Mouse (Mus musculus) hindbrain, embryonic 10.5 days (tissue): Measurements from ENCODE around the gene B3galt5. TPM values are rescaled to one million over a fixed set of nuclear protein-coding genes. Genes with fewer than 3 reads are reported as not detected.
"Not testable (repeated sequence)": the region's sequence is repeated elsewhere in the genome, so short reads cannot be mapped to it uniquely, and the experiment has no call there.

ENCODE experiments used
- DNase-seq: peaks from one replicate; pipeline ENCODE4 v3.0.0-alpha.2; 2017; ENCODE audit warnings: low spot score
- H3K27ac ChIP-seq: fragments of 300-500 bp; sonication (generic); 2 replicates; pipeline ENCODE4 v1.5.1; 2016; ENCODE audit warnings: mild to moderate bottlenecking, moderate library complexity
- H3K27me3 ChIP-seq: fragments of 300-500 bp; sonication (generic); 2 replicates; pipeline ENCODE4 v1.6.1; 2016; ENCODE audit warnings: mild to moderate bottlenecking; ENCODE audit not compliant: poor library complexity, insufficient read depth, severe bottlenecking
- H3K36me3 ChIP-seq: fragments of 300-500 bp; sonication (generic); 2 replicates; pipeline ENCODE4 v1.6.1; 2016; ENCODE audit warnings: mild to moderate bottlenecking, moderate library complexity
- H3K4me1 ChIP-seq: fragments of 300-500 bp; sonication (generic); replicated peaks from 2 replicates; pipeline ENCODE4 v1.6.1; 2016; ENCODE audit warnings: mild to moderate bottlenecking
- H3K4me3 ChIP-seq: fragments of 300-500 bp; sonication (generic); 2 replicates; pipeline ENCODE4 v1.5.1; 2016; ENCODE audit warnings: mild to moderate bottlenecking, moderate library complexity
- H3K9me3 ChIP-seq: fragments of 300-500 bp; sonication (generic); 2 replicates; pipeline ENCODE4 v1.6.1; 2016; ENCODE audit warnings: mild to moderate bottlenecking, moderate library complexity
- WGBS: fragments of 180-500 bp; shearing (Covaris S2); methylation state at CpG from one replicate; pipeline ENCODE4 v1.1.7; 2016; 5-methylcytosine and 5-hydroxymethylcytosine counted together
- polyA plus RNA-seq: library from polyadenylated mRNA; unstranded; fragments of >200 nt; fragmentation: Nextera tagmentation; extraction: Ambion mirVana; gene quantifications from 2 replicates; pipeline ENCODE4 v1.2.1, GENCODE M21; 2016

B3galt5 gene
- polyA plus RNA-seq, 1 experiment from 2014 or later, result 0.60 TPM

GRCm38 (mm10) chr16:96326110-96326999 lies 90.8 kb downstream of the B3galt5 start:
- Histone ChIP-seq H3K4me3 (no peak overlapping the region), H3K4me1 (peaks cover 16% of the 10 kb centered on the region), H3K36me3 (no peaks in the 10 kb centered on the region), H3K9me3 (no peaks in the 10 kb centered on the region), H3K27ac (no peak overlapping the region; the same call in 1 of the 2 replicates), H3K27me3 (no peaks in the 10 kb centered on the region)
- no peak for DNase-seq
- 55% methylated on average over 10 of the region's 10 CpGs for WGBS

- DNase-seq, result not testable (repeated sequence)
These were observed 91.7 kb downstream of the B3galt5 start for GRCm38 (mm10) chr16:96327251-96327650.

GRCm38 (mm10) chr16:96339570-96339969 lies 104.0 kb downstream of the B3galt5 start:
- Histone ChIP-seq H3K9me3 (no peaks in the 10 kb centered on the region), H3K4me3 (no peak overlapping the region)

More at GRCm38 (mm10) chr16:96327251-96327650, 91.7 kb downstream of the B3galt5 start:
- WGBS, result 49% methylated on average over 9 of the region's 9 CpGs
- H3K4me1 ChIP-seq, result peaks cover 16% of the 10 kb centered on the region
- H3K36me3 ChIP-seq, H3K27me3 ChIP-seq, H3K4me3 ChIP-seq, H3K9me3 ChIP-seq, H3K27ac ChIP-seq: not testable (repeated sequence)

DNA sequence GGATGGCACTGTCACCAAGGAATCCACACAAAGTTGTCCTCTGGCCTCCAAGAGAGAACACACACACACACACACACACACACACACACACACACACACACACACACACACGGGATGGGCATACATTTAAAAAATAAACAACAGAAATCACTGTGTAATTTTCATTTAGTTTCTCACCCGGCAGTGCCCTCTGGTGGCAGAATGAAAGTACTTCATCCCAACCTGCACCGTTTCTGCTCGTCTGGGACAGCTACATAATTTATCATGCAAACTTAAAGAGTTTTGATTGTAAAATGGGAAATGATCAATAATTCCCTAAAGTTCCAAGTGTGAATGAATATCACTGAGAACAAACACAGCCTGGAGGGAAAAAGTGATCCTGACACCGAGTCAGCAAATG lies 105.7 kb downstream of the B3galt5 start:
- DNase-seq, result peak; percentile 51
- WGBS, result 11% methylated on average over 5 of the region's 5 CpGs

More at GRCm38 (mm10) chr16:96339570-96339969, 104.0 kb downstream of the B3galt5 start:
- Histone ChIP-seq H3K27ac (no peak overlapping the region), H3K27me3 (no peaks in the 10 kb centered on the region), H3K4me1 (peaks cover under 1% of the 10 kb centered on the region; the same call in 1 of the 2 replicates), H3K36me3 (no peaks in the 10 kb centered on the region)
- no peak for DNase-seq
- WGBS, result 84% methylated on average over 4 of the region's 4 CpGs

GRCm38 (mm10) chr16:96341945-96342344 lies 106.3 kb downstream of the B3galt5 start:
- Histone ChIP-seq H3K27me3 (no peaks in the 10 kb centered on the region), H3K36me3 (no peaks in the 10 kb centered on the region), H3K4me3 (no peak overlapping the region), H3K27ac (no peak overlapping the region), H3K4me1 (peaks cover 6% of the 10 kb centered on the region; the same call in 1 of the 2 replicates), H3K9me3 (no peaks in the 10 kb centered on the region)
- 88% methylated on average over 4 of the region's 4 CpGs for WGBS
- DNase-seq, result no peak

More for the DNA sequence above, 105.7 kb downstream of the B3galt5 start:
- H3K4me3 ChIP-seq, result no peak overlapping the region
- no peaks in the 10 kb centered on the region for H3K9me3 ChIP-seq
- H3K4me1 ChIP-seq, result peaks cover 6% of the 10 kb centered on the region; the same call in 1 of the 2 replicates
- H3K36me3 ChIP-seq, result no peaks in the 10 kb centered on the region
- H3K27ac ChIP-seq, result no peak overlapping the region
- no peaks in the 10 kb centered on the region for H3K27me3 ChIP-seq

DNA sequence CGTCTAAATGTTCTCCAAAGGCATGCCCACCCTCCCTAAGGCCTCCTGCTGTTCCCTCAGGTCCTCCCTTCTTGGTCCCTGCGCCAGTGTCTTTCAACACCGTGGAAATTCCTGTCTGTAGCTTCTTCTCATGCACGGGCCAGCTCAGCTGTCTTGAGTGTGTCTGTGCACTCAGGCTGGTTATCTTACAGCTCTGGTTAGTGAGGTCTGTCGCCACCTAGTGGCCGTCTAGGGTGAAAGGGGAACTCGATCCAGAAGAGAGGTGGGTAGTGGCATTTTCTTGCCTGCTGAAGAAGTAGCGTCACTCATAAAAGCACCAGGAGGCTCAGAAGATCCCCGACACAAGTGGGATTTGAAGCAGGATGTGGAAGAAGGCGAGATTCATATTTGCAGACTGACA lies 109.5 kb downstream of the B3galt5 start:
- peak; percentile 81 for DNase-seq
- WGBS, result 5% methylated on average over 10 of the region's 10 CpGs
- no peaks in the 10 kb centered on the region for H3K36me3 ChIP-seq

GRCm38 (mm10) chr16:96348070-96348469 lies 112.5 kb downstream of the B3galt5 start:
- DNase-seq, result peak; percentile 26

More for the DNA sequence above, 109.5 kb downstream of the B3galt5 start:
- H3K9me3 ChIP-seq, result no peaks in the 10 kb centered on the region
- peaks cover 18% of the 10 kb centered on the region; the same call in 1 of the 2 replicates for H3K4me1 ChIP-seq
- H3K27ac ChIP-seq, result no peak overlapping the region
- no peak overlapping the region for H3K4me3 ChIP-seq
- H3K27me3 ChIP-seq, result 0 out of 2 replicates have a peak, but pooled peaks cover 3% of the 10 kb centered on the region

GRCm38 (mm10) chr16:96348766-96349165 lies 113.2 kb downstream of the B3galt5 start:
- no peak overlapping the region for H3K27ac ChIP-seq
- no peaks in the 10 kb centered on the region for H3K36me3 ChIP-seq
- DNase-seq, result no peak
- H3K27me3 ChIP-seq, result 0 out of 2 replicates have a peak, but pooled peaks cover 3% of the 10 kb centered on the region
- H3K9me3 ChIP-seq, result no peaks in the 10 kb centered on the region
- 85% methylated on average over 5 of the region's 5 CpGs for WGBS
- no peak overlapping the region for H3K4me3 ChIP-seq
- peaks cover 22% of the 10 kb centered on the region; the same call in 1 of the 2 replicates for H3K4me1 ChIP-seq

More at GRCm38 (mm10) chr16:96348070-96348469, 112.5 kb downstream of the B3galt5 start:
- WGBS, result 65% methylated on average over 11 of the region's 11 CpGs
- H3K27me3 ChIP-seq, result 0 out of 2 replicates have a peak, but pooled peaks cover 3% of the 10 kb centered on the region
- no peaks in the 10 kb centered on the region for H3K9me3 ChIP-seq
- no peaks in the 10 kb centered on the region for H3K36me3 ChIP-seq
- H3K4me3 ChIP-seq, result no peak overlapping the region
- H3K27ac ChIP-seq, result no peak overlapping the region
- H3K4me1 ChIP-seq, result peaks cover 18% of the 10 kb centered on the region; the same call in 1 of the 2 replicates

DNA sequence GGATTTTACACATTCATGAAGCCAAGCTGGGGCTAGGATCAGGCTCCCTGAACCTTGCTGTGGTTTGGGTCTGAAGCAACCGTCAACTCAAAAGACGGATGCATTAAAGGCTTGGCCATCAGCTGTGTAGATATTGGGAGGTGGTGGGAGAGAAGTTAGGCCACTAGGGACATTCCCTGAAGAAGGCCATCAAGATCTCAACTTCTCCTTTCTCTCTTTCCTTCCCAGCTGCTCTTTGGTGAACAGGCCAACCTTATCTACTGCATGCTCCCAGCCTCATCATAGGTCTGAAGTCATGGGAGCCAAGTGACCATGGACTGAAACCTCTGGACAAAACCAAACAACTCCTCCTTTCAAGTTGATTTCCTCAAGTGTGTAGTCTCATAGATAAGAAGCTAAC lies 115.9 kb downstream of the B3galt5 start:
- no peaks in the 10 kb centered on the region for H3K9me3 ChIP-seq
- no peaks in the 10 kb centered on the region for H3K36me3 ChIP-seq
- peaks cover 4% of the 10 kb centered on the region; the same call in 1 of the 2 replicates for H3K27me3 ChIP-seq
- 92% methylated on average over 2 of the region's 2 CpGs for WGBS
- no peak overlapping the region for H3K27ac ChIP-seq
- DNase-seq, result no peak
- no peak overlapping the region for H3K4me3 ChIP-seq
- H3K4me1 ChIP-seq, result peaks cover 23% of the 10 kb centered on the region

DNA sequence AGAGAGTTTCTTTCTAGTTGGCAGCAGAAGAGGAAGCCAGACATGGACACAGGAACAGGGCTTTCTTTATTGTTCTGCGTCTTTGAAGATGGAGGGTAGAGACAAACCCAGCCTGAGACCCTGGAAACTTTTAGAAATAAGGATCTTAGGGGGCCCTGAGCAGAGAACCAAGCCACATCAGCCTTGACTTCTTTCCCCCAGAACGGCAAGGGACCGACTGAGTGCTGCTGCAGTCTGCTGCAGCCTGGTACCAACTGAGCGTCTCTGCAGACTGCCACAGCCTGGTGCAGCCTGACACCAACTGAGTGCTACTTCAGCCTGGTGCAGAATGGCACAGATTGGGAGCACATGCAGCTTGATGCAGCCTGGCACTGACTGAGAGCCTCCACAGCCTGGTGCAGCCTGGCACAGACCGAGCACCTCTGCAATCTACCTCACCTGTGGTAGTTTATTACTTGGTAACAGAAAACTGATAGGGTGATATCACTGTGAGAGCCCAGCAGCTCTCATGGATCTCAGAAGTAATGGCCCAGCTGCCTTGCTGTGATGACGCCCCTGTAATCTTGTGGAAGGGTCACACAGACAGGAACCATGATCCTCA lies 117.8 kb downstream of the B3galt5 start:
- Histone ChIP-seq H3K4me1 (peaks cover 18% of the 10 kb centered on the region), H3K27me3 (peaks cover 11% of the 10 kb centered on the region; the same call in 1 of the 2 replicates), H3K27ac (0 out of 2 replicates have a peak overlapping the region, but pooled peaks have one; percentile 16), H3K9me3 (no peaks in the 10 kb centered on the region), H3K36me3 (no peaks in the 10 kb centered on the region), H3K4me3 (0 out of 2 replicates have a peak overlapping the region, but pooled peaks have one; percentile 37)
- WGBS, result 83% methylated on average over 6 of the region's 6 CpGs
- no peak for DNase-seq

GRCm38 (mm10) chr16:96353996-96354395 lies 118.4 kb downstream of the B3galt5 start:
- Histone ChIP-seq H3K27ac (peak overlapping the region; percentile 59; the same call in 1 of the 2 replicates), H3K4me3 (peak overlapping the region; percentile 37), H3K27me3 (peaks cover 10% of the 10 kb centered on the region; the same call in 1 of the 2 replicates), H3K4me1 (peaks cover 12% of the 10 kb centered on the region), H3K36me3 (no peaks in the 10 kb centered on the region), H3K9me3 (no peaks in the 10 kb centered on the region)
- DNase-seq, result peak; percentile 23
- 36% methylated on average over 6 of the region's 6 CpGs for WGBS

GRCm38 (mm10) chr16:96357903-96358302 lies 122.3 kb downstream of the B3galt5 start:
- H3K36me3 ChIP-seq, result no peaks in the 10 kb centered on the region
- H3K27me3 ChIP-seq, result peaks cover 8% of the 10 kb centered on the region; the same call in 1 of the 2 replicates
- peak; percentile 60 for DNase-seq
- H3K4me3 ChIP-seq, result peak overlapping the region; percentile 45
- peaks cover 29% of the 10 kb centered on the region for H3K4me1 ChIP-seq
- no peak overlapping the region for H3K27ac ChIP-seq
- 11% methylated on average over 10 of the region's 10 CpGs for WGBS
- H3K9me3 ChIP-seq, result no peaks in the 10 kb centered on the region
